Mouse (Mus musculus): ENCODE results near the gene Tmem97.

DNA sequence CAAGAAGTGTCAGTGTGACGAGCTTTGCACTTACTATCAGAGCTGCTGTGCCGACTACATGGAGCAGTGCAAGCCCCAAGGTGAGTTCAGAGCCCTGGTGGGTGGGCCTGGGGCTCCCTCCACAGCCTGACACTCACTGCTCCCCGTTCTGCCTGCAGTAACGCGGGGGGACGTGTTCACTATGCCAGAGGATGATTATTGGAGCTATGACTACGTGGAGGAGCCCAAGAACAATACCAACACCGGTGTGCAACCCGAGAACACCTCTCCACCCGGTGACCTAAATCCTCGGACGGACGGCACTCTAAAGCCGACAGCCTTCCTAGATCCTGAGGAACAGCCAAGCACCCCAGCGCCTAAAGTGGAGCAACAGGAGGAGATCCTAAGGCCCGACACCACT is 51.0 kb downstream of the Tmem97 start:
- TF ChIP-seq CTCF (IDR thresholded peaks at IDR 0.05; ENCODE audit: control insufficient read depth, insufficient read depth, insufficient replicate concordance, low read depth, low read length), result no peak
- TF ChIP-seq POLR2A (IDR thresholded peaks at IDR 0.05; ENCODE audit: control insufficient read depth, low read depth, low read length), result no peak

All from testis, adult 2 months (tissue).